Mouse (Mus musculus): ENCODE measurements at regions not wholly inside any gene's neighbourhood (a gene's known extent, or its start where the extent isn't known, plus 50 kb on each side); places are given as distances from the start of the nearest gene placed in this dataset.
"Not testable (repeated sequence)": the region's sequence is repeated elsewhere in the genome, so short reads cannot be mapped to it uniquely, and the experiment has no call there.

- DNase-seq, result no peak
Observed at GRCm38 (mm10) chr16:30799699-30800483, 200.4 kb downstream of the Fam43a start.

GRCm38 (mm10) chr16:30804018-30804417, 204.5 kb downstream of the Fam43a start:
- no peak for DNase-seq

- DNase-seq, result not testable (repeated sequence)
Observed at GRCm38 (mm10) chr16:30806206-30806605, 206.7 kb downstream of the Fam43a start.

DNA sequence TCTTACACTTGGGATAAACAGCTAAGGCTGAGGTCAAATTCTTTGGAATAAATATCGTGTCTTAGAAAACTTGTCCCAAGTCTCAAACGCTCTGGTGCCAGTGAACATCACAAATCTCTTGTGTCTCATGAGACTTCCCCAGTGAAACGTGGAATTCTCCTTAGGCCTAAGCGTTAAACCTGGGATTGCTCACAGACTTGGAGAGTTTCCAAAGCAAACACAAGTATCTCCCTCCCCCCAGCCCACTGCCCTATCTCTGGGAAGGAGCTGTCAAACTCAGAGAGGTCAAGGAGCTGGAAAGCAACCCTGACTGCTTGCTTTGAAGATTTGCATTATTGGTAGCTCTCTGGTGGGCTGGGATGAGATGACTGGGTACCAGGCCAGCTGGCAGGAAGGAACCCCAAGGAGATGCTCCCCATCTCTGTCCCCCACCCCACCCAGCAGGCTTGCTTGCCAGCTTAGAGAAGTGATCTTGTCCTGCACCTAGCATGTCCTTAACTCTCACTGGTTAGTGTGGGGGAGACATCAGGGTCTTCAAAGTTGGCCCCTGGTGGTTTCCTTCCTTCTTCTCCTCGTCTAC, 219.1 kb downstream of the Fam43a start:
- peak; percentile 51 for DNase-seq

DNA sequence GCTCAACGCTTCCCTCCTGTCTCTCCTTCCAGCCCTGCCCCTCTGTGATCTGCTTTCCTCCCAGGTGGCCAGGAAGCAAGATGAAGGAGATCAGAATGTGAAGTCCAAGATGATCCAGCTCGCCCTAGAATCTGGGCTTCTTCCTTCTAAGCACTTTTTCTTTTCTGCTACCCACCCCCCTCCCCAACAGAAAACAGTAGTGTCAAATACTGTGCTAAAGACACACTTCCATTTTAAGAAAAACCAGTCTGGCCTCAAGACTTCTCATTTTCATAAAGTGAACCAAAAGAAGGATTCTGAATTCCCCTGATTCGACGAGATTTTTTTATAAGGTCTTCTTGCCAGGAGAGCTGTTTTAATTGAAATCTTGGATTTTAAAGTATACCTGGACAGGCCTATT, 219.8 kb downstream of the Fam43a start:
- no peak for DNase-seq

DNA sequence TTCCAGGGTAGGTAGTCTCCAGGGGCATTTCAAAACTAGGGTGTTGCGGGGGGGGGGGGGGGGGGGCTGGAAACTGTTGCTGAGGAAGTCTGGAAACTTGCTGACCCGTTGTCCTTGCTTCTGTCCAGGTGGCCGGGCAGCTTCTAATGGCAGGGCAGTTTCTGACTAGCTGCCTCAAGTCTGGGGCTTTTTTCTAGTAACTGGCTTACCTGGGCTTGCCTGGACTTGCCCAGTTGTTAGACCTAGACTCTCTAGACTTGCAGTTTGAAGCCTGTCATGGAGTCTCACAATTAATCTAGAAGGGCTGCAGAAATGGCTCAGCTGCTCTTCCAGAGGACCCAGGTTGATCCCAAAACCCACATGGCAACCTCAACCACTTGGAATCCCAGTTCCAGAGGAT, 220.7 kb downstream of the Fam43a start:
- DNase-seq, result no peak

GRCm38 (mm10) chr16:30820761-30821160, 221.2 kb downstream of the Fam43a start:
- DNase-seq, result no peak

DNA sequence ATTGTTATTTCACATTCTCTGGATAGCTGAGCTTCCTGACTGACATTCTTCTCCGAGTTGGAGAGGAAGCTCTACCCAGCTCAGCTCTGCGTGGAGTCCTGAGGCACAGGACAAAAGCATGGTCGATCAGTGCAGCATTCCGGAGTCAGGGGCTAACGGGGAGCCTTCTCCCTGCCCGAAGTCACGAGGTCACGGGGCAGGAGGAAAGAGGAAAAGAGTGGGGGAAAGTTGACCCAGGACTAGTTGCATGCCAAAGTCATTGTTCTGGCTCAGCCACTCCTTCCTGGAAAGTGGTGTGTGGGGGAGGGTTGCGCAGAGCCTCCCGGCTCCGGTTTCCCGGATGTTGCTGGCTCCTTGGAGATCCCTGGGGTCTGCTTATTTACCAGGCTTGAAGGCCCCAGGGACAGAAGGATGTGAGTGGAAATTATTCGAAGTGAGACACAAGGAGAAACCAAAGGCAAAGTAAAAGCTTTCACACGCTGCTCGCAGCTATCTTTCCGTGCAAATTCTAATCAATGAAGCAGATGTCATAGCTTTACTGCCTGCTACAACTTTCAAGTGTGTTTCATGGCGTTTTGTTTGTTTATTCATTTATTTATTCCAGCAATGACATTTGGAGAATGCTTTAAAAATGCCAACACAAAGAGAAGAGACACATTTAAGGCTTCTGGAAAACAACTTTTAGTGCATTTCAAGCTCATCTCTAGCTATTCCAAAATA, 221.8 kb downstream of the Fam43a start:
- DNase-seq, result peak; percentile 88

DNA sequence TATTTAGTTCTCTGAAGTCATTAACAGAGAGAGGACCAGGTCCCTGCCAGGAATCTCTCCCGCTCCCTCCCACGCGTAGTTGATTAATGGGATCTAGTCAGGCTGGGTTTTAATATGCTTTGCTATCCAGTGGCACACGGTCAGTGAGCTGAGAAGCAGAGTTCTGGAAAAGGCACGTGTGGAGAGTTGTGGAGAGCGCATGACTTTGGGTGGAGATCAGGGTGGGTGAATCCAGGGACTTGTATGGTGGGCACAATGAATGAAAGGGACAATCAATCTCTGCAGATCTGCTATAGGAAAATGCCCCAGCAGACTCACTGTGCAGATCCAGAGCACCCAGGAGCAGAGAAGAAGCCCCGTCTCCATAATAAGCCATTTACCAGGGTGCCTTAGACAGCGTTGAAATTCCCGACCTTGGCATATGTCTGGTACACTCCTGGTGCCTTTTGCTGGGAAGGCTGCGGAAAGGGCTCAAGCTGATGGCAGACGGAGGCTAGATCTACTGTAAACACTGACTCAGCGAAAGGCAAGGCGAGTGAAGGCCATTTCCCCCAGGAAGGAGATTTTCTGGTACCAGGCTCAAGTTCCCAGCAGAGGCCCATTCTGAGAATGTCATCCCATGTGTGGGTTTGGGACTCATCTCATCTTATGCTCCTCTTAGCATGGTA, 222.5 kb downstream of the Fam43a start:
- DNase-seq, result peak; percentile 40

GRCm38 (mm10) chr16:30826128-30826527, 226.6 kb downstream of the Fam43a start:
- no peak for DNase-seq

DNA sequence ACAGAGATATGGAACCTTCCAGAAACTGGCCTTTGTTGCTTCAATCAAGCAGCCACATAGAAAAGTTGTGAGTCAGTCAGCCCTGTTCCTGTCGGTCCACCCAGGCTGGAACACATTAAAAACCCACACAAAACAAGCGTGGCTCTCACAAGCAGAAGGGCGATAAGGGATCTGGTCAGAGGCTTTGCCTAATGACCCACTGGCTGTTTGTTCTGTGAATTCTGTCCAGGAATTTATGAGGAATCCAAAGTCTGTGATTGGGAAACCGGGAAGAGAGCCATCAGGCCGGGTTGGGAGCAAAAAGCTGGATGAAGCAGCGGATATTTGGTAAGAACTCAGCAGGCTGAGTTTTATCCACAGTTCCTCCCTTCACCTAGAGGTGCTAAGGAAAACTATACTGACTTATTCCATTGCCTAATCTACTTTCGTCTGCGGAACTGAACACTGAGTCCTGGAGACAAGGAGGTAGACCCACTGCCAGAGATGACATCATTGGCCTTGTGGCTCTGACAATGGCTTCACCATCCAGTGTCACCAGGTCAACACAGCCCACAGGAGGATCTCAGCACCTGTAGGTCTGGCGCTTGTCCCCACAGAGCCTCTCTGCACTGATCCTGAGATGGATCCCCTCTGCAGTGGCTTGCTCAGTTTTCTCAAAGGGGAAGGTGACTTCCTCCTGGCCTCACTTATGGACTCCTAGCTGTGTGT, 228.5 kb downstream of the Fam43a start:
- no peak for DNase-seq

- no peak for DNase-seq
Observed at GRCm38 (mm10) chr16:30834561-30834960, 235.0 kb downstream of the Fam43a start.

- no peak for DNase-seq
Observed at GRCm38 (mm10) chr16:30835678-30836077, 236.2 kb downstream of the Fam43a start.

- no peak for DNase-seq
Observed at GRCm38 (mm10) chr16:30842831-30843230, 238.4 kb downstream of the Xxylt1 start.

- no peak for DNase-seq
Observed at GRCm38 (mm10) chr16:30852595-30852994, 228.6 kb downstream of the Xxylt1 start.

GRCm38 (mm10) chr16:30854716-30855115, 226.5 kb downstream of the Xxylt1 start:
- no peak for DNase-seq

DNA sequence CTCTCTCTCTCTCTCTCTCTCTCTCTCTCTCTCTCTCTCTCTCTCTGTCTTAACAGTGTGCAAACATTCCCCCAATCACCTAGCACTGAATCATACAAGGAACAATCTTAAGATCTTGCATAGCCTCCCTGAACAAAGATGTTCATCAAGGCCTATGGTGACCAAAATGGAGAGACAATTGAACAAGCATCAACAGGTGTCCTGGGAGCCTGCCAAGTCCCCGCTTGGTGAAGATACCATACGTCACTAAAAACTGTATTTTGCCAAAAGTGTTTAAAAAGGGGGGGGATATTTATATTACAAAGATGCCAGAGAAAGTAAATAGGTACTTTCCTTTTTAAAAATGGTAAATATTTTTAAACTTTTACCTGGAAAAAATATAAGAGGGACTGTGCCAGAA, 223.6 kb downstream of the Xxylt1 start:
- DNase-seq, result no peak

DNA sequence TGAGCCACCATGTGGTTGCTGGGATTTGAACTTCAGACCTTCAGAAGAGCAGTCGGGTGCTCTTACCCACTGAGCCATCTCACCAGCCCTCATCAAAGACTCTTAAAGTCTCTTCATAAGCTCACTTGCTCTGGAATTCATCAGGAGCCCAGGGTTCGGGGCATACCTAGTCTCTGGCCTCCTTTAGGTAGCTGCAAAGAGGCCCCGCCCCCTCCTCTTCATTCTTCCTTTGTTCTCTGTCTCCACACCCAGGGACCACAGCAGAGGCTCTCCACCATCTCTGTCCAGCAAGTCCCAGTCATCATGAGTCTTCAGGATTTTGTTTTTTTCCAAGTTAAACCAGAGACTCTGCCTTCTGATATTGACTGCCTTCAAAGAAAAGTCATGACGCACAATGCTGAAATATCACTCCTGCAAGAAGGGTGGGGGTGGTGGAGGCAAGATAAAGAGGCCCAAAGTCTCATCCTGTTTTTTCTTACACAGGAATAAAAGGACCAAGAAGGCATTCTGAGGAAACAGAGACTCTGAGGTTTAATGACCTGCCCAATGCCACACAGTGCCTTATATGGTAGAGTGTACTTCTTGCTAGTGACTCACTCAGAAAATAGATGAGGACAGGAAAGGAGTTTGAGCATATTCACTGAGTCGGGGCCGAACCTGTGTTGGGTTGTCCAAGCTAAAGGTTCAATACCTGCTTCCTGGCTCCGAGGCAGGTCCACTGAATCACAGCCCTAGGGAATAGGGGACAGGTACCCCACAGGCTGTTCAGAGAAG, 211.9 kb downstream of the Xxylt1 start:
- no peak for DNase-seq

DNA sequence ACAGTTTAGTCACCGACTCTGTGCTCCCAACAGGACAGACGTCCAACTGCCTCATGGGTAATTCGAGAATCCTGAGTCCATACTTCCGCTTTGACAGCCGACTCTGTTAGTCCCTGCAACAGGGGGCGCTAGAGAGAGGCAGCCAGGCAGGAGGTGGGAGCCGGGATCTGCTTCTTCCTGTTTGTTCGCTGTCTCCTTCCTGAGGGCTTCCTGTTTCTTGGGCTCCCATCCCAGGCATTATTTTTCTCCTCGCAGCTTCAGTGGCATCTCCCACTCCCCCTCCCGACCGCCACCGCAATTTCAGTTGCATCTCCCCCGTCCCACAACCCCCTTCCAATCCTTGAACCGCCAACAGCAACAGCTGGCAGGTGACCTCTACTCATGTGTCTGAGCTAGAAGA, 211.1 kb downstream of the Xxylt1 start:
- DNase-seq, result peak; percentile 38

- peak; percentile 47 for DNase-seq
Observed at GRCm38 (mm10) chr16:30870676-30871075, 210.6 kb downstream of the Xxylt1 start.

DNA sequence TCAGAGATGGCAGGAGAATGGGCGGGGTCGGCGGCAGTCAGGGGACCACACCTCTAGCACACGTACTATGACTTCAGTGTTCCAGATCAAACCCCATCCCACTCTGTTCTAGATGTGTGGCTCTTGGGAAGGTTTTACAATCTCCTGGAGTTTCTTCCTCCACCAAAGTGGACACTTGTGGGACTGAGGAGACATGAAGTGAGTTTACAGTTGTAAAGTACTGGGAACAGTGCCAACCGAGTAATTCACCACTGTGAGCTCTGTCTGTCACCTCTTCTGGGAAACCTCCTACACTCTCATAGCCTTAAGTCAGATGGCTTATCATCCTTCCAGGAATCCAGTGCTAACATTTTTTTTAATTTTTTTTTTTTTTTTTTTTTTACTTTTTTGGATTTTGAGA, 209.1 kb downstream of the Xxylt1 start:
- no peak for DNase-seq
